ENCODE assay signal across 13 mouse cellular contexts in genomic region chr10:42057746-42058145, GRCm38 (mm10). TPM values are rescaled to one million over a fixed set of nuclear protein-coding genes. Genes with fewer than 3 reads are reported as not detected.
DNase-seq lines count a peak whose midpoint lies in the region; ATAC-seq and TF ChIP-seq lines count a peak whose summit lies in the region.
"Had no signal": no experiment of that assay in that cellular context is flagged by ENCODE, and none has a peak within 500 bp of the region (broad histone marks: within the 10 kb centered on the region; RNA-seq: fewer than 3 reads in every experiment).

No protein-coding gene starts in this region.

- TF ChIP-seq EP300 in lung, postnatal 0 days (IDR thresholded peaks at IDR 0.05): no peak

- H3K27me3 ChIP-seq in heart, embryonic 11.5 days (ENCODE audit: control insufficient read depth, insufficient read depth, low read length): no peaks in the 10 kb centered on the region
- no peaks in the 10 kb centered on the region for H3K27me3 ChIP-seq in lung, postnatal 0 days (replicated peaks; ENCODE audit: insufficient read depth, low read length)
- H3K27me3 ChIP-seq in limb, embryonic 11.5 days (ENCODE audit: control insufficient read depth, insufficient read depth, low read length): no peaks in the 10 kb centered on the region
- no peaks in the 10 kb centered on the region for H3K27me3 ChIP-seq in intestine, postnatal 0 days (replicated peaks; ENCODE audit: control insufficient read depth, insufficient read depth, low read length)
- H3K27me3 ChIP-seq: embryonic facial prominence, embryonic 12.5 days had no signal

- H3K4me3 ChIP-seq in heart, embryonic 11.5 days (ENCODE audit: low read depth, low read length): no peak overlapping the region
- no peak overlapping the region for H3K4me3 ChIP-seq in lung, postnatal 0 days (ENCODE audit: low read depth, low read length)
- no peak overlapping the region; the same call in 1 of the 2 replicates for H3K4me3 ChIP-seq in limb, embryonic 11.5 days (ENCODE audit: low read depth, low read length)
- no peak overlapping the region for H3K4me3 ChIP-seq in macrophage (ENCODE audit: inconsistent target)
- H3K4me3 ChIP-seq in intestine, postnatal 0 days (ENCODE audit: low read depth, low read length): no peak overlapping the region
- H3K4me3 ChIP-seq: embryonic facial prominence, embryonic 12.5 days had no signal

- H3K4me2 ChIP-seq in heart, embryonic 11.5 days: peak overlapping the region; percentile 45
- 0 out of 2 replicates have a peak overlapping the region, but pooled peaks have one; percentile 12 for H3K4me2 ChIP-seq in lung, postnatal 0 days (replicated peaks; ENCODE audit: low read depth, low read length)
- peak overlapping the region; percentile 35; the same call in 1 of the 2 replicates for H3K4me2 ChIP-seq in limb, embryonic 11.5 days (ENCODE audit: low read depth, severe bottlenecking)
- no peak overlapping the region for H3K4me2 ChIP-seq in intestine, postnatal 0 days (replicated peaks; ENCODE audit: low read depth)
- H3K4me2 ChIP-seq: embryonic facial prominence, embryonic 12.5 days had no signal

- WGBS in heart, embryonic 11.5 days (ENCODE audit: insufficient replicate concordance): 65% methylated on average over 12 of the region's 12 CpGs
- 58% methylated on average over 12 of the region's 12 CpGs for WGBS in lung, postnatal 0 days
- 60% methylated on average over 12 of the region's 12 CpGs for WGBS in limb, embryonic 11.5 days
- 12% methylated on average over 12 of the region's 12 CpGs for WGBS in macrophage (ENCODE audit: missing documents)
- 75% methylated on average over 12 of the region's 12 CpGs for WGBS in intestine, postnatal 0 days

- no peaks in the 10 kb centered on the region for H3K9me3 ChIP-seq in heart, embryonic 11.5 days (replicated peaks; ENCODE audit: control insufficient read depth, low read length)
- no peaks in the 10 kb centered on the region for H3K9me3 ChIP-seq in lung, postnatal 0 days (ENCODE audit: low read length)
- no peaks in the 10 kb centered on the region for H3K9me3 ChIP-seq in limb, embryonic 11.5 days (ENCODE audit: control insufficient read depth, low read length)
- H3K9me3 ChIP-seq in intestine, postnatal 0 days (ENCODE audit: control insufficient read depth): no peaks in the 10 kb centered on the region
- H3K9me3 ChIP-seq: embryonic facial prominence, embryonic 12.5 days had no signal

- no peak overlapping the region for H3K27ac ChIP-seq in heart, embryonic 11.5 days (ENCODE audit: low read depth, low read length)
- H3K27ac ChIP-seq in lung, postnatal 0 days (ENCODE audit: low read length): no peak overlapping the region
- peak overlapping the region; percentile 68 for H3K27ac ChIP-seq in limb, embryonic 11.5 days (replicated peaks; ENCODE audit: low read depth, low read length)
- H3K27ac ChIP-seq in macrophage: peak overlapping the region; percentile 68
- H3K27ac ChIP-seq in intestine, postnatal 0 days (ENCODE audit: low read depth, low read length): no peak overlapping the region
- H3K27ac ChIP-seq: embryonic facial prominence, embryonic 12.5 days had no signal

- H3K4me1 ChIP-seq in heart, embryonic 11.5 days (ENCODE audit: control insufficient read depth, insufficient read depth, low read length): peaks cover 5% of the 10 kb centered on the region; the same call in 1 of the 2 replicates
- no peaks in the 10 kb centered on the region for H3K4me1 ChIP-seq in lung, postnatal 0 days (ENCODE audit: insufficient read depth, low read depth, low read length)
- peaks cover 19% of the 10 kb centered on the region for H3K4me1 ChIP-seq in limb, embryonic 11.5 days (ENCODE audit: control insufficient read depth, insufficient read depth, low read length)
- no peaks in the 10 kb centered on the region for H3K4me1 ChIP-seq in intestine, postnatal 0 days (replicated peaks; ENCODE audit: control insufficient read depth, insufficient read depth, low read length)

- TF ChIP-seq CTCF in lung, postnatal 0 days (IDR thresholded peaks at IDR 0.05): no peak
- TF ChIP-seq CTCF in intestine, postnatal 0 days (IDR thresholded peaks at IDR 0.05; ENCODE audit: low read depth): no peak

- H3K9ac ChIP-seq in heart, embryonic 11.5 days (ENCODE audit: low read depth, low read length): no peak overlapping the region
- no peak overlapping the region for H3K9ac ChIP-seq in lung, postnatal 0 days (replicated peaks; ENCODE audit: low read depth)
- H3K9ac ChIP-seq in limb, embryonic 11.5 days (ENCODE audit: low read length): no peak overlapping the region
- no peak overlapping the region for H3K9ac ChIP-seq in intestine, postnatal 0 days (ENCODE audit: low read depth, low read length)
- H3K9ac ChIP-seq: embryonic facial prominence, embryonic 12.5 days; forebrain, postnatal 0 days had no signal

- no peaks in the 10 kb centered on the region for H3K79me2 ChIP-seq in macrophage (ENCODE audit: inconsistent target)

- DNase-seq in heart, postnatal 4 days: no peak
- DNase-seq in lung, postnatal 0 days (ENCODE audit: low spot score): no peak
- DNase-seq in lung, postnatal 25 days (ENCODE audit: low spot score): no peak
- no peak for DNase-seq in limb, embryonic 11.5 days (ENCODE audit: low spot score)
- DNase-seq: cerebellum, adult 18-20 months; forebrain, postnatal 0 days; layer of hippocampus, postnatal 36 days had no signal

- H3K36me3 ChIP-seq in heart, embryonic 11.5 days (ENCODE audit: control insufficient read depth, insufficient read depth, low read length): no peaks in the 10 kb centered on the region
- no peaks in the 10 kb centered on the region for H3K36me3 ChIP-seq in lung, postnatal 0 days (ENCODE audit: insufficient read depth, low read length)
- no peaks in the 10 kb centered on the region for H3K36me3 ChIP-seq in limb, embryonic 11.5 days (ENCODE audit: control insufficient read depth, insufficient read depth, low read length)
- H3K36me3 ChIP-seq in macrophage (ENCODE audit: inconsistent target): no peaks in the 10 kb centered on the region
- no peaks in the 10 kb centered on the region for H3K36me3 ChIP-seq in intestine, postnatal 0 days (ENCODE audit: control insufficient read depth, insufficient read depth)
- H3K36me3 ChIP-seq: embryonic facial prominence, embryonic 12.5 days had no signal

- no peak for ATAC-seq in heart, embryonic 11.5 days (replicated peaks; ENCODE audit: insufficient number of reproducible peaks, low FRiP score, low TSS enrichment)
- ATAC-seq in lung, postnatal 0 days: no peak
- ATAC-seq in limb, embryonic 11.5 days (ENCODE audit: insufficient number of reproducible peaks, low FRiP score, low TSS enrichment, low read depth): no peak
- no peak for ATAC-seq in intestine, postnatal 0 days
- ATAC-seq in cerebellum, adult (ENCODE audit: insufficient number of reproducible peaks, low FRiP score, low TSS enrichment): no peak
- ATAC-seq: forebrain, postnatal 0 days; intestine, embryonic 16.5 days had no signal

RNA-seq across cellular contexts. Expression of gene Armc2, which starts 39.5 kb away (rescaled TPM):
- 0.82 and 0.86 TPM in 2 replicates for polyA plus RNA-seq in heart, embryonic 11.5 days (2014; fragmentation: Nextera tagmentation; extraction: Ambion mirVana)
- 1 to 10 TPM; 1.2 to 1.6 TPM for total RNA-seq in heart, postnatal 4 days (2021)
- polyA plus RNA-seq in lung, postnatal 0 days (2015; fragmentation: Nextera tagmentation; extraction: Ambion mirVana): 1.1 and 1.4 TPM in 2 replicates
- 5.8 and 7.0 TPM in 2 replicates for polyA plus RNA-seq in limb, embryonic 11.5 days (2014; fragmentation: Nextera tagmentation; extraction: Ambion mirVana)
- total RNA-seq in macrophage (2018; cell fraction: chromatin; rRNA removed): 10 to 100 TPM in 2 of 26 experiments, 1 to 10 TPM in 18, under 1 TPM in 5, not detected in 1; 0.26 to 14.2 (median 2.8) TPM
- 10 to 100 TPM in 2 of 26 experiments, 1 to 10 TPM in 24; 1.3 to 11.4 (median 2.9) TPM for total RNA-seq in macrophage (2018; cell fraction: cytosol; rRNA removed)
- 10 to 100 TPM in 4 of 26 experiments, 1 to 10 TPM in 21, under 1 TPM in 1; 0.92 to 13.0 (median 3.2) TPM for total RNA-seq in macrophage (2018; cell fraction: nucleus; rRNA removed)
- polyA plus RNA-seq in macrophage (2018): 3.7 to 6.9 TPM (median 6.5 TPM) in 3 replicates
- polyA plus RNA-seq in intestine, postnatal 0 days (2015; fragmentation: Nextera tagmentation; extraction: Ambion mirVana): 0.77 and 1.2 TPM in 2 replicates

Comparison
In these comparisons a context has a peak if more than half of its experiments do, and no peak if none do; other contexts are left out.
1. H3K27ac ChIP-seq: peak in limb, embryonic 11.5 days (single experiment) and macrophage (single experiment); none in heart, embryonic 11.5 days (single experiment), lung, postnatal 0 days (single experiment) and intestine, postnatal 0 days (single experiment).